Comparison of ENCODE assay signal across 8 mouse cellular contexts in the genomic region with DNA sequence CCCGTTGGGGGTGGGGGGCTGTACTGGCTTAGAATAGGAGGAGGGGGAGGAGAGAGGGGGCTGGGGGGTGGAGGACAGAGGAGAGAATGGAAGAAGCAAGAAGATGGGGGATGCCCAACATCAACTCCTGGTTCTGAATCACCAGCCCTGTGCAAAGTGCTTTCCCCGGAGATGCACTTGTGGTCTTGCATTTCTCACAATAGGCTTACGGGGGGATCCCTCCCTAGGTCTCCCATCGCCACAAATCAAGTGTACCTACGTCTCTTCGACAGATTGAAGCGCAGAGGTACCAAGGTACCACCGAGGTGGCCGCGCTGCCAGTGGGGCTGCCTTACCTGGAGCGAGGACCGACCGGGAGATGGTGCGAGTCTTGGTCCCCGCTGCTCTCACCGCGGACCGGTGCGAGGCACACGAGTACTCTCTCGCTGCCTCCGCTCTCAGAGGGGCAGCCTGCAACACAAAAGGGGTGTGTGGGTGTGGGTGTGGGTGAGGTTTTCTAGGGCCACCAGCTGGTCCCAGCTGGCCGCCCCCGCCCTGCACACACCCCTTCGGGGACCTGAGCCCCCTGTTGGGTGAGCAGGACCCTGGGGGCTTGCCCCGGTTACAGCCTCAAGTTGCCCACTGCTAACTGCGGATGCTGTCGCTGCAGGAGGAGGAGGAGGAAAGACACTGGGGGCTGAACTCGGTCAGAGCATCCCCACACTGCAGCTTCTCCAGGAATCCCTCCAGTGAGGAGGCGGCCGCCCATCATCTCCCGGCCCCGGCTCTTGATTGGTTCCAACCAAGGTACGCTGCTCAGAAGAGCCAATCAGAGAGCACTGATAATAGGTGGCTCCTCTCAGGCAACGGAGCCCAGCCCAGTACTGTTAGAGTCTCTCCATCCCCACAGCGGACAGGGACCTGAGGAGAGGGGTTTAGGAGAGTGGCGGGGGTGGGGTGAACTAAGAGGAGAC. TPM values are rescaled to one million over a fixed set of nuclear protein-coding genes. Genes with fewer than 3 reads are reported as not detected.
DNase-seq lines count a peak whose midpoint lies in the region; ATAC-seq and TF ChIP-seq lines count a peak whose summit lies in the region.

A gene (minus strand): TSS at position 742 of the 953 bp plus-strand sequence.

- WGBS in kidney, embryonic 15.5 days, result 2% methylated on average over 37 of the region's 37 CpGs
- 2% methylated on average over 37 of the region's 37 CpGs for WGBS in kidney, adult 2 months
- under 1% methylated on average over 37 of the region's 37 CpGs for WGBS in intestine, embryonic 15.5 days
- WGBS in limb, embryonic 15.5 days, result 1% methylated on average over 37 of the region's 37 CpGs

- peak within 1 kb of the TSS; percentile 43 for H3K4me3 ChIP-seq in kidney, embryonic 15.5 days (replicated peaks)
- H3K4me3 ChIP-seq in kidney, adult 2 months (ENCODE audit: insufficient read depth, low read depth, low read length), result no peak within 1 kb of the TSS
- peak within 1 kb of the TSS; percentile 39 for H3K4me3 ChIP-seq in intestine, embryonic 15.5 days (replicated peaks)
- peak within 1 kb of the TSS; percentile 39 for H3K4me3 ChIP-seq in limb, embryonic 15.5 days

- TF ChIP-seq CTCF in kidney, adult 2 months (conservative IDR thresholded peaks at IDR 0.05; ENCODE audit: insufficient read depth, insufficient read length, low read depth, low read length), result no peak

- peaks cover 40% of the 10 kb centered on the region for H3K27me3 ChIP-seq in kidney, embryonic 15.5 days
- peaks cover 2% of the 10 kb centered on the region; the same call in 1 of the 2 replicates for H3K27me3 ChIP-seq in kidney, adult 2 months (replicated peaks; ENCODE audit: control insufficient read depth, insufficient read depth, low read length)
- H3K27me3 ChIP-seq in intestine, embryonic 15.5 days (replicated peaks), result peaks cover 15% of the 10 kb centered on the region
- peaks cover 27% of the 10 kb centered on the region for H3K27me3 ChIP-seq in limb, embryonic 15.5 days

- ATAC-seq in kidney, embryonic 15.5 days (replicated peaks; ENCODE audit: low FRiP score), result peak; percentile 99
- ATAC-seq in intestine, embryonic 15.5 days, result peak; percentile 97
- peak; percentile 87 for ATAC-seq in limb, embryonic 15.5 days (ENCODE audit: insufficient number of reproducible peaks, low FRiP score, low TSS enrichment, low read depth)

- no peak for TF ChIP-seq POLR2A in kidney, adult 2 months (IDR thresholded peaks at IDR 0.05; ENCODE audit: low read depth, low read length)

- no peaks in the 10 kb centered on the region for H3K9me3 ChIP-seq in kidney, embryonic 15.5 days (replicated peaks)
- H3K9me3 ChIP-seq in intestine, embryonic 15.5 days, result no peaks in the 10 kb centered on the region
- no peaks in the 10 kb centered on the region for H3K9me3 ChIP-seq in limb, embryonic 15.5 days

- no peaks in the 10 kb centered on the region for H3K36me3 ChIP-seq in kidney, embryonic 15.5 days
- H3K36me3 ChIP-seq in kidney, adult 2 months (ENCODE audit: control insufficient read depth, insufficient read depth, low read length), result no peaks in the 10 kb centered on the region
- no peaks in the 10 kb centered on the region for H3K36me3 ChIP-seq in intestine, embryonic 15.5 days
- H3K36me3 ChIP-seq in limb, embryonic 15.5 days, result no peaks in the 10 kb centered on the region

- H3K27ac ChIP-seq in kidney, embryonic 15.5 days, result no peak within 1 kb of the TSS
- H3K27ac ChIP-seq in kidney, adult 2 months (ENCODE audit: insufficient read depth, low read depth, low read length), result no peak within 1 kb of the TSS
- no peak within 1 kb of the TSS for H3K27ac ChIP-seq in intestine, embryonic 15.5 days
- no peak within 1 kb of the TSS for H3K27ac ChIP-seq in limb, embryonic 15.5 days

- H3K9ac ChIP-seq in kidney, embryonic 15.5 days, result 0 out of 2 replicates have a peak within 1 kb of the TSS, but pooled peaks have one; percentile 7
- 0 out of 2 replicates have a peak within 1 kb of the TSS, but pooled peaks have one; percentile 23 for H3K9ac ChIP-seq in intestine, embryonic 15.5 days
- H3K9ac ChIP-seq in limb, embryonic 15.5 days, result no peak within 1 kb of the TSS

- H3K4me1 ChIP-seq in kidney, embryonic 15.5 days, result peaks cover 19% of the 10 kb centered on the region
- peaks cover 3% of the 10 kb centered on the region; the same call in 1 of the 2 replicates for H3K4me1 ChIP-seq in kidney, adult 2 months (ENCODE audit: control insufficient read depth, insufficient read depth, low read length)
- peaks cover 11% of the 10 kb centered on the region for H3K4me1 ChIP-seq in intestine, embryonic 15.5 days (replicated peaks)
- peaks cover 8% of the 10 kb centered on the region for H3K4me1 ChIP-seq in limb, embryonic 15.5 days

- H3K4me2 ChIP-seq in kidney, embryonic 15.5 days, result peak within 1 kb of the TSS; percentile 94
- H3K4me2 ChIP-seq in intestine, embryonic 15.5 days (replicated peaks), result peak within 1 kb of the TSS; percentile 82
- peak within 1 kb of the TSS; percentile 87 for H3K4me2 ChIP-seq in limb, embryonic 15.5 days

- DNase-seq in kidney, adult 2 months, result no peak
- DNase-seq in cerebellum, postnatal 10 days, result peak; percentile 93 to 95
- DNase-seq in frontal cortex, postnatal 10 days (ENCODE audit: low spot score in 2 of 2), result peak; percentile 89
- DNase-seq in neural tube, embryonic 10.5 days (ENCODE audit: extremely low spot score, low spot score), result peak; percentile 75
- peak; percentile 70 for DNase-seq in testis, postnatal 14 days (ENCODE audit: low spot score)

RNA-seq across cellular contexts. Expression of the gene that starts here (rescaled TPM):
- polyA plus RNA-seq in kidney, embryonic 15.5 days (2015; fragmentation: Nextera tagmentation; extraction: Ambion mirVana), result 1.3 and 3.6 TPM in 2 replicates
- polyA plus RNA-seq in kidney, adult 2 months (2012; rRNA removed), result 0.27 and 1.0 TPM in 2 replicates
- 8.5 and 10.0 TPM in 2 replicates for polyA plus RNA-seq in intestine, embryonic 15.5 days (2015; fragmentation: Nextera tagmentation; extraction: Ambion mirVana)
- polyA plus RNA-seq in limb, embryonic 15.5 days (2015; fragmentation: Nextera tagmentation; extraction: Ambion mirVana), result 1.1 and 1.4 TPM in 2 replicates
